Mouse (Mus musculus) frontal cortex, postnatal 25 days (tissue): ENCODE measurements around the gene A630095N17Rik.
A peak's percentile ranks its signal among the peaks of the same experiment; 100 is the strongest.

Experiments
- DNase-seq, 2 experiments: peaks; one replicate each; pipeline ENCODE4 v3.0.0; 2022; ENCODE audit warnings: low spot score in 2 of 2

The A630095N17Rik gene

GRCm38 (mm10) chr1:75214442-75214841 is 17.5 kb downstream of the A630095N17Rik start:
- DNase-seq = no peak

DNA sequence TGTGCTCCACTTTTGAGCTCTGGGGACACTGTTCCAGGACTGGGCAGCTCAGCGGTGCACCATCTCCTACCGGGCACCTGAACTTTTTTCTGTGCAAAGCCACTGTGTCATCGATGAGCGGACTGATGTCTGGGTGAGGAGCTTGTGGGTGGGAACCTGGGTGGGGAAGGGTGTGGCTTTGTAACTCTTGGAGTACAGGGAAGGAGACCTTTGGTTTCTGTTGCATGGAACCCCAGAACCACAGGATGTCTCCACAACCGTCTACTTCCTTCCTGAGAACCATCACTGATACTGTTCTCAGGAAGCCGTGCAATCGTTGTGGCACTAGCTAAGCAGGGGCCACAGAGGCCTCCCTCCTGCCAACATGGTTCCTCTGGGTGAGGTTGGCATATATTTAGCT is 18.8 kb downstream of the A630095N17Rik start:
- DNase-seq = no peak

DNA sequence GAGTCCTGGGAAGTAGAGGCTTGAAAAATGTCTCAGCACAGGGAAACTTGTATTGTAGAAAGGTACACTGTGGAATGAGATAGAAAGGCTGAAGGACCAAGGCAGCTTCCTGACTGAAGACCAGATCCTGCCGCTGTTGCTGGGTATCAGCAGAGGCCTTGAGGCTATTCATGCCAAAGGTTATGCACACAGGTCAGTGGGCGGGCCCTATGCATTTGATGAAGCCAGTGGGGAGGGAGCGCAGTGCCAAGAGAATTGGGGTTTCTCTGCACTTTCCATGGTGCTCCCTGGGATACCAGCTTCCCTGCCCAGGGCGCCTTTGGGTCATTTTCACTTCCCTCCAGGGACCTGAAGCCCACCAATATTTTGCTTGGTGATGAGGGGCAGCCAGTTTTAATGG is 19.4 kb downstream of the A630095N17Rik start:
- DNase-seq = no peak

GRCm38 (mm10) chr1:75211141-75211708 is 20.7 kb downstream of the A630095N17Rik start:
- DNase-seq = no peak

- DNase-seq = peak; percentile 94 to 96
These were observed 21.5 kb downstream of the A630095N17Rik start, which contains the start of the genes Glb1l and Stk16 for GRCm38 (mm10) chr1:75210136-75211087. Gene Glb1l (minus strand): TSS chr1:75210813. Gene Stk16 (plus strand): TSS chr1:75210838.

GRCm38 (mm10) chr1:75208967-75209678 is 22.8 kb downstream of the A630095N17Rik start:
- DNase-seq = no peak

GRCm38 (mm10) chr1:75201236-75201635 is 30.7 kb downstream of the A630095N17Rik start:
- no peak for DNase-seq

DNA sequence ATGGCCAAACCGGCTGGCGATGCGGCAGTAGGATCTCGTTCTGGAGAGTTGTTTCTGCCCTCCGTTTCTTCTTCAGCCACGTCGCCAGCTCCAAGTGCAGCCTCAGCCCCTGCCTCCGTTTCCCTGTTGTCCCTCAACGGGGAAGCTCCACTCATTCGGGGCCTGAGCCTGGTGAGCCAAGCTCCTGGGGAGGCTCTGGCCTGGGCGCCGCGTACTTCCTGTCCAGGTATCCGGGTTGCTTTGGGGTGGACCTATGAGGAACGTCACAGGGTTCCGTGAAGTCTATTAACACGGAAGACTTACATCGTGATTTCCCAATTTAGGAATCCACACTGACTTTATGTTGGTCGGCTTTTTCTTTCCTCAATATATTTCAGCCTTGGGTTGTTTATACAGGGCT is 39.5 kb downstream of the A630095N17Rik start:
- no peak for DNase-seq

DNA sequence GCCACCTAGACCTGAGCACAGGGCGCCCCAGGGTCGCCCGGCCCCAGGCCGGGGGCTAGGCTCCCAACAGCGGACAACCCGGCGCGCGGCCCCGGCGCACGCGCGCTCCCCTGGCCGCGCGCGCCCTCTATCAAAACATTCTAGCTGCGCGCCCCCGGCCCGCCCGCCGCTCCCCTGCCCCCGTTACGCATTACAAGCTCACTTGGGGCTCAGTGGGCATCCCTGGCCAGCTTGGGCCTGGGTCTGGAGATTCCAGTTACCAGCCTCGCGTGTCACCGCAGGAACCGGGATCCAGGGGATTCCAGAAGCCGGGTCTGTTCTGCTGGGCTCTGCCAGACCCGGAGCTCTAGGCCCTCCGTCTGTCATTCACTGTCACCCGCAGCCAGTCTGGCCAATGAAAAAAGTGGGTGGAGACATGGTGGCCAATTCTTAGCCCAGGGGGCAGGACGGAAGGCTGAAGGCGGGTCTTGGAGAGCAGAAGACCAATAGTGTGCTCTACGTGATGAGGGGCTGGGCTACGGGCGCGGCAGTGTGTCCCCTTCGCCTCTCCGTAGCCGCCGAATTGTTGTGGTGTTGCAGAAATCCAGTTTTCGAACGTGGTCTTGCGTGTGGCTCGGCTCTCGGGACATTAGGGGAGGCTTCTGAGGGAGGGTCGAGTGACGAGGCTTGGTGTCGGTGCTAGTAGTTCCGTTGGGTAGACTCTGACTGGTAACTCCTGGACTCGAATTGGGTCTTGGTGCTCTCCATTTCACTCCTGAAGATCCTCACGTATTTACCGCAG is 40.1 kb downstream of the A630095N17Rik start, which contains the start of the genes Ankzf1 and Atg9a:
Gene Ankzf1 (plus strand): TSS at position 530 of the 781 bp plus-strand sequence.
Gene Atg9a (minus strand): TSS at position 575 of the 781 bp plus-strand sequence.
- DNase-seq = peak; percentile 82 to 92

GRCm38 (mm10) chr1:75191258-75191621 is 40.7 kb downstream of the A630095N17Rik start:
- no peak for DNase-seq

DNA sequence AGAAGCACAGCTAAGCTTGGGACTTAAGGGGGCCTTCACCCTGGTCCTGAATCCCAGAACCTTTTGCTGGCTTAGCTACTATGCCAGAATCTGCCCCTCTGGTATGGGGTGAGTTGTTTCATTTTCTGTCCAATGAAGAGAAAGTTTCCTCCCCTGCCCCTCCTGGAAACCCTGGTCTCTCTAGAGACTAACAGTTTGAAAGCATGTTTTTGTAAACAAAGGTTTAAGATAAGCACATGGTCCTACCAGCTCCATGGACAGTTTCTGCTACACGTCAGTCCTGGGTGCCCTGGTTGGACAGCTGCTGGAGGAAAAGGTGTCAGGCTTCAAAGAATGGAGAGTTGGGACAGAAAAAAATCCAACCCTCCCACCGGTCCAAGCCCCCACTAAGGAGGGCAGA is 41.3 kb downstream of the A630095N17Rik start:
- no peak for DNase-seq

- no peak for DNase-seq
These were observed 43.9 kb downstream of the A630095N17Rik start for GRCm38 (mm10) chr1:75187914-75188483.

- DNase-seq = no peak
These were observed 44.8 kb downstream of the A630095N17Rik start for GRCm38 (mm10) chr1:75187126-75187525.

GRCm38 (mm10) chr1:75185495-75185894 is 46.4 kb downstream of the A630095N17Rik start:
- no peak for DNase-seq

DNA sequence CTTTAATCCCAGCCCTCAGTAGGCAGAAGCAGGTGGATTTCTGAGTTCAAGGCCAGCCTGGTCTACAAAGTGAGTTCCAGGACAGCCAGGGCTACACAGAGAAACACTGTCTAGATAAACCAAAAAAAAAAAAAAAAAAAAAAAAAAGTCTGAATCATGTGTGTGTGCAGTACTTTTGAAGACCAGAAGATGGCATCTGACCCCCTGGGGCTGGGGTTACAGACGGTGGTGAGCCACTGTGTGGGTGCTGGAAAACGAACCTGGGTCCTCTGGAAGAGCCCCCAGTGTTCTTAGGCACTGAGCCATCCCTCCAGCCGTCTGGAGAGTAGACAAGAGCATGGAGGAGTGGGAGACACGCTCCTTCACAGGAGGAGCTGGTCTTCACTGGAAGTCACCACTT is 49.7 kb downstream of the A630095N17Rik start:
- DNase-seq = no peak

GRCm38 (mm10) chr1:75181377-75181870 is 50.5 kb downstream of the A630095N17Rik start:
- DNase-seq = no peak

DNA sequence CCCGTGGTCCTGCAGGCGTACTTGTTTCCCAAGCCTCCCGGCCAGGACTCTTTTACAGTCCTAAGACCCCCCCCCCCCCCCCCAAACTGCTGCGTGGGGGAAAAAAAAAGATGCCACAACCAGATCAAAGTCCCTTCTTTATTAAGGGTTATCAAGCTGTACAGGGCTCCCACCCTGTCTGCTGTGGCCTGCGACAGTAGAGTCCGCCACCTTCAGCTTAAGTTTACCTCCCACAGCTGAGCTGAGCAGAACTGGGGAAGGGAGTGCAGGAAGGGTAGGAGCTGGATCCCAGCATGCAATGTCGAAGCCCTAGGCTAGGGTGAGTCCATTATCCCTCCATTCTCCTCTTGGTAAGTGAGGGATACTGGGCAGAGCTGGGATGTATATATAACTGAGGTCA is 51.2 kb downstream of the A630095N17Rik start:
- DNase-seq = no peak

- peak; percentile 80 to 83 for DNase-seq
These were observed 51.8 kb downstream of the A630095N17Rik start, which contains the start of gene Abcb6 for GRCm38 (mm10) chr1:75180105-75180590. Gene Abcb6 (minus strand): TSS chr1:75180392.

DNA sequence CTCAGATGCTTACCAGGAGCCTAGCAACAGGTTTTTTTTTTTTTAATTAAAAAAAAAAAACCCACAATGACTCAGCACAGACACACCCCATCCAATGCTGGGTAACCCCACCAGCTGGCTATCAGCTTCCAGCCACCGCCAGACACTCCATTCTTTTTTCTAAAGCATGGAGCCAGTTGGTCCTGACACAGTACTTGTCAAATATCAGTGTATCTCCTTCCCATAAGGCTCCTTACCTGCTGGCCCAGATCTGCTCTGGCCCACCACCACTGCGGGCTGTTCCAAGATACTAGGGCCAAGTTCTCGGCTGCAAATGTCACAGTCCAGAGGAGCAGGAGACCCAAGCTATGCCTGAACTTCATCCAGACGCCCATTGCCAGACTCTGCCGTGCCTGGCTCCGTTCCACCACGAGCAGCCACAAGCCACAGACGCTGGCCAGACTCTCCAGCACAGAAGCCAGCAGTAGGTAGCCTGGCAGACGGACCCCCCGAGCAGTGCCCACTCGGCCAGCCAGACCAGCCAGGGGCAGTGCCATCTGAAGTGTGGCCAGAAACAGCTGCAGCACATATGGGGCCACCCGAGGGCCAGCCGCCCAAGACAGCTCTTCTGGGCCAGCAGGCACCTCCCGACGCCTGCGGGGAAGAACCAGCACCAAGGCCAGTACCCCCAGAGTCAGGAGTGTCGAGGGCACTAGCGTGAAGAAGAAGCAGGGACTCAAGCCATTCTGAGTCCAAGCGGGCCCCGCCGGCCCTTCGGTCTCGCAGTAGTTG is 52.4 kb downstream of the A630095N17Rik start:
- DNase-seq = peak in 1 of 2 experiments; percentile 27
